Mouse (Mus musculus) kidney, embryonic 15.5 days (tissue): ENCODE measurements around the gene Ros1. TPM values are rescaled to one million over a fixed set of nuclear protein-coding genes. Genes with fewer than 3 reads are reported as not detected.
A peak's percentile ranks its signal among the peaks of the same experiment; 100 is the strongest.

Experiments
- ATAC-seq: fragments of 200-750 bp; cut with Nextera tagmentation; replicated peaks from 2 replicates; pipeline ENCODE4 v1.8.0; 2017; ENCODE audit warnings: moderate TSS enrichment; ENCODE audit not compliant: low FRiP score
- H3K27ac ChIP-seq: fragments of 300-500 bp; sonication (generic); 2 replicates; pipeline ENCODE4 v1.5.1; 2015; ENCODE audit warnings: mild to moderate bottlenecking, inconsistent platforms
- H3K27me3 ChIP-seq: fragments of 300-500 bp; sonication (generic); 2 replicates; pipeline ENCODE4 v1.6.1; 2015; ENCODE audit warnings: inconsistent platforms
- H3K36me3 ChIP-seq: fragments of 300-500 bp; sonication (generic); 2 replicates; pipeline ENCODE4 v1.6.1; 2015; ENCODE audit warnings: inconsistent platforms
- H3K4me1 ChIP-seq: fragments of 300-500 bp; sonication (generic); 2 replicates; pipeline ENCODE4 v1.6.1; 2015; ENCODE audit warnings: inconsistent platforms
- H3K4me2 ChIP-seq: fragments of 300-500 bp; sonication (generic); 2 replicates; pipeline ENCODE4 v1.6.1; 2015; ENCODE audit warnings: moderate library complexity, mild to moderate bottlenecking, inconsistent platforms
- H3K4me3 ChIP-seq: fragments of 300-500 bp; sonication (generic); replicated peaks from 2 replicates; pipeline ENCODE4 v1.5.1; 2015; ENCODE audit warnings: mild to moderate bottlenecking, inconsistent platforms
- H3K9ac ChIP-seq: fragments of 300-500 bp; sonication (generic); 2 replicates; pipeline ENCODE4 v1.6.1; 2015; ENCODE audit warnings: mild to moderate bottlenecking, inconsistent platforms
- H3K9me3 ChIP-seq: fragments of 300-500 bp; sonication (generic); replicated peaks from 2 replicates; pipeline ENCODE4 v1.6.1; 2016; ENCODE audit warnings: inconsistent platforms
- WGBS: fragments of 180-500 bp; shearing (Covaris S2); methylation state at CpG from one replicate; pipeline ENCODE4 v1.1.7; 2015; ENCODE audit warnings: mixed read lengths; 5-methylcytosine and 5-hydroxymethylcytosine counted together
- polyA plus RNA-seq: library from polyadenylated mRNA; unstranded; fragments of >200 nt; fragmentation: Nextera tagmentation; extraction: Ambion mirVana; gene quantifications from 2 replicates; pipeline ENCODE4 v1.2.1, GENCODE M21; 2015

The Ros1 gene
- polyA plus RNA-seq, 1 experiment from 2014 or later, result 1.9 TPM

DNA sequence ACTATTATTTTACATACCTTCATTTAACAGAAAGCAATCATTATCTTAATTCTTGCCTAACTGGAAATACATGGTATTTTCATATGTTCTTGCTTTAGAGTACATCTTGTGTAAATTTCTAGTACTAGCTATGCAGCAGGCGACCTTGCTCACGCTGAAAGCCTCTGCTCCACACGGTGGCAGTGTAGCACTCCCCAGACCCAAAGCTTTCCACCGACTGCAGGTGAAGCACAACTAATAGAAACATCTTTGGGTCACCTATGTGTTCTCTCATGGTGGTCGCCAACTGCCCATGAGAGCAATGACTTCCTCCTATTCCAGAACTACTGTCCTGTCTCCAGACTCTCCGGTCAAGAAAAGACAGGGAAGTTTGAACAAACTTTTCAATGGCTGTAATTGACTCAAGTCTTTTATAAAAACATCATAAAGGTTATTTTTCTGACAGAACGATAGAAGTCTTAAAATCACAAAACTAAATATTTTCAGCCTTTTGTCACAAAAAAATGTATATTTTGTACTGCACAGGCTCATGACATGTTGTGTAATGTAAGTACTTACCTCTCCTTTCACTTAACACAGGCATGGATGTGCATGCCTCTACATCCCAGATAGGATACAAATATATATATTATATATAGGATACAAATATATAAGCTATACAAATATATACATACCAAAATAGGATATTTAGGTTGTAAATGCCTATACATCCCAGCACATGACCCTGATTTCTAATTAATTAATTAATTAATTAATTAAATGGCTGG, 21.9 kb upstream of the Ros1 start:
- Histone ChIP-seq H3K27ac (no peak overlapping the region), H3K4me1 (0 out of 2 replicates have a peak, but pooled peaks cover 2% of the 10 kb centered on the region), H3K36me3 (no peaks in the 10 kb centered on the region), H3K4me3 (no peak overlapping the region), H3K27me3 (no peaks in the 10 kb centered on the region), H3K4me2 (no peak overlapping the region), H3K9me3 (no peaks in the 10 kb centered on the region), H3K9ac (no peak overlapping the region)
- 0 out of 2 replicates have a peak, but pooled peaks have one; percentile 58 for ATAC-seq
- 22% methylated on average over 7 of the region's 7 CpGs for WGBS

DNA sequence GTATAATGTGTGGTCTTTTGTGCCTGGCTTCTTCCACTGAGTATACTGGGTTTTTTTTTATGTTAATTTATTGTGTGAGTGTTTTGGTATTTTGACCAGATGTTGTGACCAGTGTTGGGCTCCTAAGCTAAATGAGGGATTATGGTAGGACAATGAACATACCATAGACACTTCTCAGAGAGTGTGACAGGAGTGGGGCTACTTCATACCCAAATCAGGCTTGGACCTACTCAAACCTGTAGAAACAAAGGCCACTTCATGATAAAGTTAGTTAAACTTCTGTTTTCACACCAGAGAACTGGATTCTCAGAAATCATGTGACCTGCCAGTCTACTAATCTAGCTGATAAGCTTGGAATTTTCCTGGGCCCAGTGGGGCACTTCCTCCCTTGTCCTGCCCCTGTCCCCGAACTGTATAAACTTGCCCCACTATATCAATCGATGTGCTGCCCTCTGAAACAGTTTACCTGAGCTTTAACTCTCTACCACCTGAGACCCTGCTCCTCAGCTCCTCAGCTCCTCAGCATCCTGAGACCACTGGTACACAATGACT, 20.3 kb upstream of the Ros1 start:
- ATAC-seq, result no peak
- no peaks in the 10 kb centered on the region for H3K36me3 ChIP-seq
- H3K9me3 ChIP-seq, result no peaks in the 10 kb centered on the region
- no peak overlapping the region for H3K27ac ChIP-seq
- no peaks in the 10 kb centered on the region for H3K27me3 ChIP-seq
- H3K4me1 ChIP-seq, result 0 out of 2 replicates have a peak, but pooled peaks cover 2% of the 10 kb centered on the region
- H3K9ac ChIP-seq, result no peak overlapping the region
- no peak overlapping the region for H3K4me2 ChIP-seq
- no peak overlapping the region for H3K4me3 ChIP-seq
- 66% methylated on average over 2 of the region's 2 CpGs for WGBS

DNA sequence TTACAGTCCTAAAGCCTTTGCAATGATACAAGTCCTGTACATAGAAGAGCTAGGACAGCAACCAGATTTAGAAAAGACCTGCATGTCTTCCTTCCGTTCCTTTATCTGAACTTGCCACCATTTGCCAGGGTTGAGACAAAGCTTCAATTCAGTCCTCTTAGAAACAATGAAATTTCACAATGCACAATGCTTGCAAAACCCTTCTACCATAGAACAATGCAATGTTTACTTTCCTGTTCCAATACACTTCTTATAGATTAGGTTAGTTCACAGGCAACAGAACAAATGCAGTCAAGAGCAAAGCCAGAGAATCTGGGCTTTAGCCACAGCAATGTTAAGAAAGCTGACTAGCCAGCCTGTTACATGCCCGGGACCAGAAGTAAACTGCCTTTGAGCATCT, 9.0 kb upstream of the Ros1 start:
- Histone ChIP-seq H3K27ac (no peak overlapping the region), H3K27me3 (no peaks in the 10 kb centered on the region), H3K4me1 (no peaks in the 10 kb centered on the region), H3K9me3 (no peaks in the 10 kb centered on the region), H3K4me2 (no peak overlapping the region), H3K36me3 (no peaks in the 10 kb centered on the region), H3K9ac (no peak overlapping the region), H3K4me3 (no peak overlapping the region)
- 88% methylated on average over 2 of the region's 2 CpGs for WGBS
- ATAC-seq, result no peak

DNA sequence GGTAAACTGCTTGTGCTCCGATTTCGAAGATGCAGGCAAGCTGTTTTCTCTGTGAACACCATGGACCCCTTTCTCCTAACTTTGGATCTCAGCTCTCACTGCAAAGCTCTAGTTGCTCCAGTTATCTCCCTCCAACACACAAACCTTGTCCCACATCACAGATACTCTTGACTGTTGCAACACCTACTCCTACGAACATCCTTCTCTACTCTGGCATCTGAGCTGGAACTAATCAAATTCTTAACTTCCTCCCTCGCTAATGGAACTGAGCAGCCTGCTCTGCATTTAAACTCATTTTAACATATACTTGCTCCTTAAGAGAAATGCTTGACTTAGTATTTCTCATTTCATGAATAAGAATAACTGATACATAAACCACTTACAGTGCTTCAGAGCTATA, 9.1 kb downstream of the Ros1 start:
- Histone ChIP-seq H3K4me2 (no peak overlapping the region), H3K27me3 (no peaks in the 10 kb centered on the region), H3K4me1 (no peaks in the 10 kb centered on the region), H3K9ac (no peak overlapping the region), H3K36me3 (no peaks in the 10 kb centered on the region), H3K9me3 (no peaks in the 10 kb centered on the region), H3K27ac (no peak overlapping the region), H3K4me3 (no peak overlapping the region)
- 83% methylated on average over 4 of the region's 4 CpGs for whole genome bisulfite sequencing
- ATAC-seq, result no peak

DNA sequence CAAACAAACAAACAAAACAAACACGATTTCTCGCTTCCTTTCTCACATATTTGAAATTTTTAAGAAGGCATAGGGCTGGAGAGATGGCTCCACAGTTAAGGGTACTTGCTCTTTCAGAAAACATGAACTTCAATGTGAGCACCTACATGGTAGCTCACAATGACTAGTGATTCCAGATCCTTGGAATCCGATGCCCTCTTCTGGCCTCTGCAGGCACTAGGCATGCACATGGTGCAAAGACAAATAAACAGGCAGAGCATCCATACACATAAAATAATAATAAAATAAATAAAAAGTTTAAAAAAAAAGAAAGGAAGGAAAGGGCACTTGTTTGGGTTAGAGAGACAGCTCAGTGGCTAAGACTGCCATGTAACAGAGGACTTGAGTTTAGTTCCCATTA, 12.2 kb downstream of the Ros1 start:
- Histone ChIP-seq H3K27ac (no peak overlapping the region), H3K4me1 (no peaks in the 10 kb centered on the region), H3K27me3 (no peaks in the 10 kb centered on the region), H3K36me3 (no peaks in the 10 kb centered on the region), H3K9me3 (no peaks in the 10 kb centered on the region), H3K4me2 (no peak overlapping the region), H3K4me3 (no peak overlapping the region), H3K9ac (no peak overlapping the region)
- no peak for ATAC-seq
- 85% methylated on average over 3 of the region's 3 CpGs for WGBS

DNA sequence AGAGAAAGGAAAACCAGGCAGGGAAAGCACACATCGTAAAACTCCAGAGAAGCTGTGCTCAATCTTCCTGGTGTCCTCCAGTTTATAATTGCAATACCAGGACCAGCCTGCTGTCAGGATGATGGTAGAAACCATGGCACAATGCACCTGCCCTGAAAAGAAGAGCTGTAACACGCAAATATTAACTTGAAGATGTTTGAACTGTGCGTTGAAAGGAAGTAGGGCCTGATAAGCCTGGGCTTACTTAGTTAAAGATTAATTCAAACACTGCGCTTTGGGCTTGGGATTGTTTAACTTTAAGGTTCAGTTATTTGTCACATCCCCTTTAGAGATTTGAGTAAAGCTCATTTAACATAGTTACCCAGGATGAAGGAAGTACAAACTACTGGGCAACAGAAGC, 20.7 kb downstream of the Ros1 start:
- Histone ChIP-seq H3K4me2 (no peak overlapping the region), H3K27ac (peak overlapping the region; percentile 64), H3K36me3 (no peaks in the 10 kb centered on the region), H3K27me3 (no peaks in the 10 kb centered on the region), H3K4me1 (peaks cover 2% of the 10 kb centered on the region; the same call in 1 of the 2 replicates), H3K9ac (no peak overlapping the region), H3K9me3 (no peaks in the 10 kb centered on the region), H3K4me3 (no peak overlapping the region)
- WGBS, result 57% methylated on average over 4 of the region's 4 CpGs
- ATAC-seq, result peak; percentile 79

DNA sequence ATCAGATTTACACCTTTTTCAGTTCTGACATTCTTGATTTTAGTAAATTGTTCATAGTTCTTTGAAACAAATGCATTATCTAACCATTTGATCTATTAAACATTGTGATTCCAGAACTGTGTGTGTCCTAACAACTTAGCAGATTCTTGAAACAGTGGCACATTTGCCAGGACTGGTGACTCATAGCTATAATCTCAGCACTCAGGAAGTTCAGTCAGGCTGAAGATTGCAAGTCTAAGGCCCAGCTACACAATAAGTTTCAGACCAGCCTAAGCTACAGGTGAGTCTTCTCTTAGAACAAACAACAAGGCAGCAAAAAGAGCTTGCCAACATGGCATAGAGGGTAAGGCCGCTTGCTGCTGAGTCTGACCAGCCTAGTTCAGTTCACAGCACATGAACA, 24.6 kb downstream of the Ros1 start:
- Histone ChIP-seq H3K9ac (no peak overlapping the region), H3K4me1 (peaks cover 2% of the 10 kb centered on the region; the same call in 1 of the 2 replicates), H3K4me2 (no peak overlapping the region), H3K27ac (peak overlapping the region; percentile 64; the same call in 1 of the 2 replicates), H3K4me3 (no peak overlapping the region), H3K9me3 (no peaks in the 10 kb centered on the region), H3K27me3 (no peaks in the 10 kb centered on the region), H3K36me3 (no peaks in the 10 kb centered on the region)
- WGBS, result 96% methylated on average over 1 of the region's 1 CpGs
- ATAC-seq, result no peak

DNA sequence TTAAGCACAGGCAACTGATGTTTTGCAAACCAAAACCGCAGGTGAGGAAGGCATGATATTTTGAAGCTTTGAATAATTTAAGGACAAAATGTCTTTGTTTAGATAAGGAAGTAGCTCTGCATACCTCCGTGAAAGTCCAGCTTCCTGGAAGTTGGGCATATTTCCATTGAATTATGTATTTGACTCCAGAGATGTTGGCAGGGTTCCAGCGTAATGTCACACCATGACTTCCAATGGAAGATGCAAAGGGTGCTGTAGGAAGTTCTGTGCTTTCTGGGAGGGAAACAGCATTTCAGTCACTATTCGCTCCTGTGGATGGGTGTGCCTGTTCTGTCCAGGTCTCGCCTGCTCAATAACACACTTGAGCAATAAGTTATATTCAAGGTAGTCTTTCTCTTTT, 25.2 kb downstream of the Ros1 start:
- WGBS, result 69% methylated on average over 5 of the region's 5 CpGs
- H3K4me2 ChIP-seq, result no peak overlapping the region
- ATAC-seq, result no peak
- H3K27me3 ChIP-seq, result no peaks in the 10 kb centered on the region
- no peak overlapping the region for H3K4me3 ChIP-seq
- peaks cover under 1% of the 10 kb centered on the region; the same call in 1 of the 2 replicates for H3K4me1 ChIP-seq
- no peaks in the 10 kb centered on the region for H3K36me3 ChIP-seq
- no peaks in the 10 kb centered on the region for H3K9me3 ChIP-seq
- no peak overlapping the region for H3K27ac ChIP-seq
- H3K9ac ChIP-seq, result no peak overlapping the region

DNA sequence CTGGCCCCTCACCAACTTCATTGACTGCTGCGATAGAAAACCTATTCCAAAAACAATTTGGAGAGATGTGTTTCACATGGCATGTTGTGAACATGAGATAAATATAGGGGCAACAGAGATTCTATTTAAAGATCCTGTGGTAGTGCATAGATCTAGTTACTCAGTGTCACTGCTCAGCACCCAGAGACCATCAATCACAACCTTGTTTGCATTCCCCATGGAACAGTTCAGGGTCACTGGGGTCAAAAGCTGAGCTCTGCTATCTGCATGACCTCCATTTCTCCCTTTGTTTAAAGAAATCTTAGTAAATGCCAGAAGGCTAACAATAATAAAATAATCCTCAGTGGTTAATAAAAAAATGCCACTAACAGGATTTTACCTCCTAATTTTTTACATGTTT, 29.7 kb downstream of the Ros1 start:
- Histone ChIP-seq H3K27ac (no peak overlapping the region), H3K4me3 (no peak overlapping the region), H3K9ac (no peak overlapping the region), H3K4me1 (no peaks in the 10 kb centered on the region), H3K4me2 (no peak overlapping the region), H3K9me3 (no peaks in the 10 kb centered on the region), H3K27me3 (no peaks in the 10 kb centered on the region), H3K36me3 (no peaks in the 10 kb centered on the region)
- WGBS, result 45% methylated on average over 1 of the region's 1 CpGs
- ATAC-seq, result no peak

DNA sequence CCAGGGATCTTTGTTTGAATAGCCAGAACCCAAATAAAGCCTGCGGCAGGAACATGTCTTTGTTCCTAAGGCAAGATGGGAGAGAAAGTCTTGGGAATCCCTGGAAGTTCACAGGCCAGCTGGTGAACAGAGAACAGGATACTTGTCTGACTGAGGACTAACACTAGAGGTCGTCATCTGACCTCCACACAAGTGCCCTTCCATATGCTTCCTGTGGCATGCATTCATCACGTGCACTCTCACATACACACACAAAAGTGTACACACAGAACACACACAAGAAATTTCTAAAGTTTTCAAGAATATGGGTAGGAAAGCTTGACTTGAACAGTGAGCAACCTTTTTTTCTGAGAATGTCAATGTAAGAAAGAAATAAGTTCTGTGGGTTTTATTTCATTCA, 34.4 kb downstream of the Ros1 start:
- Histone ChIP-seq H3K36me3 (no peaks in the 10 kb centered on the region), H3K4me2 (no peak overlapping the region), H3K9me3 (no peaks in the 10 kb centered on the region), H3K27ac (no peak overlapping the region), H3K4me1 (no peaks in the 10 kb centered on the region), H3K9ac (no peak overlapping the region), H3K27me3 (no peaks in the 10 kb centered on the region), H3K4me3 (no peak overlapping the region)
- ATAC-seq, result no peak
- 56% methylated on average over 3 of the region's 3 CpGs for WGBS

DNA sequence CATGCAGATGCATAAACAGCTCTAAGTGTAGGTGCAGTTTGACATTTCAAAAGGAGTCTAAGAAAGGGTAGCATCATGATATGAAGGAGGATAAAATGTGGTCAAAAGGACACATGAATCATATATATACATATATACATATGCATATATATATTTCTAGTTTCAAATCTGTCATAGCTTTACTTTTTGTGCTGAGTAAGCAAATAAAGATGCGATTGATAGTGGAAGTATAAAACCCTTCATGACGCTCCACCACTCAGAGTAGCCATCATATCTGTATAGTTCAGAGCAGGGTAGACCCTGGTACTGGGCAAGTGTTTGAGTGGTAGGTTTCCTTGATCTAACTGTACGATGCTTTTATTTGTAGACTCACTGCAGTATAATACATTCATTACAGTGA, 35.3 kb downstream of the Ros1 start:
- 96% methylated on average over 3 of the region's 3 CpGs for WGBS

DNA sequence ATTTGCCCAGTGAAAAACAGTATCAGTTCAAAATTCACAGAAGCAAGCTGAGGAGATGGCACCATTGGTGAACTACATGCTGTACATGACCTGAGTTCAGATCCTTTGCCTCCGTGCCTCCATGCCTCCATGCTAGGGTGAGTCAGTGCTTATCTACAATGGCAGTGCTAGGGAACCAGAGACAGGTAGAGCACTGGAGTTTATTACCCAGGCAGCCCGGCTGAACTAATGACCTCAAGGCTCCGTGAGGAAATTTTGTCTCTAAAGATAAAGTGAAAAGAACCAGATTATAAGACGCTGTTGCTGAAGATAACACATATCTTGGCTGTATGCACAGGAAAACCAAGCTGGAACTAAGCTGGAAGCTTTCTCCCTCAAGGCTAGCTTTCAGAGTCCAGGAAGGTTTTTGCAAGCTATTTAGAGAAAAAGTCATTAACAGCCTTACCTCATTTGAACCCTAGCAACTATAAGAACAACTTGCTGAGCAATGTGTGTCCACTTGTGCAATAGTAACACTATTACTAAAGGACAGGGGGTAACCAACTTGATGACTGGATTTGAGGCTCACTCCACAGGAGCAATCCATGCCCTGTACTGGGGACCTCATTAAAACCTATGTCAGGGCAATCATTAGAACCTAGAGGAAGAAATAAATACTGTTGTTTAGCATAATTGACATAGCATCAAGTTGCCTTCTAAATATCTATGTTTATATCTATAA, 61.5 kb downstream of the Ros1 start:
- Histone ChIP-seq H3K27ac (no peak overlapping the region), H3K4me2 (no peak overlapping the region), H3K4me3 (no peak overlapping the region), H3K9me3 (no peaks in the 10 kb centered on the region), H3K4me1 (no peaks in the 10 kb centered on the region), H3K36me3 (no peaks in the 10 kb centered on the region), H3K27me3 (no peaks in the 10 kb centered on the region), H3K9ac (no peak overlapping the region)
- no peak for ATAC-seq
- WGBS, result 65% methylated on average over 4 of the region's 4 CpGs

More for the DNA sequence above, 35.3 kb downstream of the Ros1 start:
- no peak overlapping the region for H3K4me2 ChIP-seq
- no peak overlapping the region for H3K4me3 ChIP-seq
- H3K9ac ChIP-seq, result no peak overlapping the region
- no peaks in the 10 kb centered on the region for H3K4me1 ChIP-seq
- ATAC-seq, result no peak
- no peaks in the 10 kb centered on the region for H3K9me3 ChIP-seq
- H3K36me3 ChIP-seq, result no peaks in the 10 kb centered on the region
- no peaks in the 10 kb centered on the region for H3K27me3 ChIP-seq
- H3K27ac ChIP-seq, result no peak overlapping the region
